Mouse (Mus musculus): Measurements from ENCODE around the gene Phf10. TPM values are rescaled to one million over a fixed set of nuclear protein-coding genes. Genes with fewer than 3 reads are reported as not detected.

The Phf10 gene
- total and polyA plus RNA-seq, 3 experiments, result 185 to 627 (median 265) TPM

- H3K9me3 ChIP-seq (replicated peaks; ENCODE audit: insufficient read depth, low read length), result no peaks in the 10 kb centered on the region
- no peaks in the 10 kb centered on the region for H3K79me2 ChIP-seq (ENCODE audit: control insufficient read depth, insufficient read depth, low read length, poor library complexity)
- no peak overlapping the region for H3K9ac ChIP-seq (ENCODE audit: control insufficient read depth, low read depth, low read length, poor library complexity, severe bottlenecking)
- TF ChIP-seq USF1 (IDR thresholded peaks at IDR 0.05; ENCODE audit: low read depth, low read length) (peak; percentile 56), CHD1 (IDR thresholded peaks at IDR 0.05; ENCODE audit: low read depth, low read length) (no peak), TAL1 (IDR thresholded peaks at IDR 0.05; ENCODE audit: low read length) (no peak), E2F4 (IDR thresholded peaks at IDR 0.05; ENCODE audit: borderline replicate concordance, low read depth, low read length) (no peak), GATA1 (IDR thresholded peaks at IDR 0.05; ENCODE audit: low read depth, low read length) (peak; percentile 45; the same call in 1 of the 2 replicates), ZKSCAN1 (IDR thresholded peaks at IDR 0.05; ENCODE audit: low read depth, low read length) (no peak)
- no peak overlapping the region for H3K4me3 ChIP-seq (ENCODE audit: control insufficient read depth in 1 of 2, insufficient read depth in 1 of 2, low read depth in 2 of 2, low read length in 2 of 2)
- H3K4me1 ChIP-seq (ENCODE audit: control insufficient read depth in 1 of 2, insufficient read depth in 2 of 2, low read length in 2 of 2), result no peaks in the 10 kb centered on the region; a peak in 2 of 4 replicates
- no peak overlapping the region for H3K27ac ChIP-seq (ENCODE audit: control insufficient read depth, low read depth, low read length)
- peak; percentile 21 for DNase-seq (ENCODE audit: low read depth, low spot score)
- H3K27me3 ChIP-seq (ENCODE audit: control insufficient read depth in 1 of 2, insufficient read depth in 2 of 2, low read length in 2 of 2), result no peaks in the 10 kb centered on the region; a peak in 1 of 4 replicates
- no peaks in the 10 kb centered on the region for H3K36me3 ChIP-seq (ENCODE audit: control insufficient read depth in 1 of 2, insufficient read depth in 2 of 2, low read length in 2 of 2)
Observed at GRCm38 (mm10) chr17:14931469-14931868, 29.6 kb downstream of the Phf10 start.

- Histone ChIP-seq H3K27me3 (ENCODE audit: control insufficient read depth in 1 of 2, insufficient read depth in 2 of 2, low read length in 2 of 2) (peaks cover 0 to 2% of the 10 kb centered on the region in 2 experiments; a peak in 1 of 4 replicates), H3K9ac (ENCODE audit: control insufficient read depth, low read depth, low read length, poor library complexity, severe bottlenecking) (no peak overlapping the region), H3K4me3 (ENCODE audit: control insufficient read depth in 1 of 2, insufficient read depth in 1 of 2, low read depth in 2 of 2, low read length in 2 of 2) (no peak overlapping the region), H3K9me3 (replicated peaks; ENCODE audit: insufficient read depth, low read length) (no peaks in the 10 kb centered on the region), H3K27ac (ENCODE audit: control insufficient read depth, low read depth, low read length) (no peak overlapping the region), H3K36me3 (ENCODE audit: control insufficient read depth in 1 of 2, insufficient read depth in 2 of 2, low read length in 2 of 2) (no peaks in the 10 kb centered on the region), H3K4me1 (ENCODE audit: control insufficient read depth in 1 of 2, insufficient read depth in 2 of 2, low read length in 2 of 2) (no peaks in the 10 kb centered on the region; a peak in 2 of 4 replicates), H3K79me2 (ENCODE audit: control insufficient read depth, insufficient read depth, low read length, poor library complexity) (no peaks in the 10 kb centered on the region)
- DNase-seq (ENCODE audit: low read depth, low spot score), result peak; percentile 28
- TF ChIP-seq ZNF384 (IDR thresholded peaks at IDR 0.05; ENCODE audit: low read depth, low read length) (no peak), RCOR1 (IDR thresholded peaks at IDR 0.05; ENCODE audit: low read depth, low read length) (no peak), MAFK (IDR thresholded peaks at IDR 0.05; ENCODE audit: borderline replicate concordance, low read depth, low read length) (no peak), USF2 (IDR thresholded peaks at IDR 0.05; ENCODE audit: borderline replicate concordance in 1 of 2, insufficient read depth in 1 of 2, low read depth in 1 of 2, low read length in 2 of 2) (no peak), NRF1 (IDR thresholded peaks at IDR 0.05; ENCODE audit: insufficient read depth, low read depth, low read length, poor library complexity, severe bottlenecking) (no peak), TCF12 (IDR thresholded peaks at IDR 0.05; ENCODE audit: low read depth, low read length) (no peak), SMC3 (IDR thresholded peaks at IDR 0.05; ENCODE audit: low read depth, low read length) (no peak), MYC (IDR thresholded peaks at IDR 0.05; ENCODE audit: low read depth, low read length) (no peak), HCFC1 (IDR thresholded peaks at IDR 0.05; ENCODE audit: low read depth, low read length) (no peak), MAX (IDR thresholded peaks at IDR 0.05; ENCODE audit: low read length) (no peak)
Observed at GRCm38 (mm10) chr17:14930697-14931096, 30.4 kb downstream of the Phf10 start.
